Mouse (Mus musculus) urinary bladder, postnatal 4 days (tissue): ENCODE measurements at regions not wholly inside any gene's neighbourhood (a gene's known extent, or its start where the extent isn't known, plus 50 kb on each side); places are given as distances from the start of the nearest gene placed in this dataset.

Source experiments
- DNase-seq, 2 experiments: peaks; one replicate each; pipeline ENCODE4 v3.0.0; 2021 to 2022; ENCODE audit warnings: low spot score in 2 of 2

DNA sequence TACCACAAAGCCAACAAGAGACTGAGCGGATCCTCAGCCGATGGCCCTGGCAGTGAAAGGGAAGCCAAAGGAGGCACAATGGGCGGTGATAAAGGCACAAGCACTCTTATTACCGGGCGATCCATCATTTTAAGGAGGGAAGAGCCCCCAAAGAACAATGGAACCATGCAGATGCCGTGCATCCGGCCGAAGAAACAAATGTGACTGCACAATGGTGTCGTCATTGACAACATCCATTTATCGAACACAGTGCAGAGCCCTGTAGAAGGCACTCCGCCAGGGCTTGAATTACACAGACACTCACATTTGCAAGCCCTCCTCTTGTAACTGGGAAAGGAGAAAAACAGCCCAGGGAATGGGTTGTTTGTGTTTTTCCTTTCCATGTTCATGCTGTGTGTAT is 80.7 kb upstream of the Atp5g3 start:
- no peak for DNase-seq

DNA sequence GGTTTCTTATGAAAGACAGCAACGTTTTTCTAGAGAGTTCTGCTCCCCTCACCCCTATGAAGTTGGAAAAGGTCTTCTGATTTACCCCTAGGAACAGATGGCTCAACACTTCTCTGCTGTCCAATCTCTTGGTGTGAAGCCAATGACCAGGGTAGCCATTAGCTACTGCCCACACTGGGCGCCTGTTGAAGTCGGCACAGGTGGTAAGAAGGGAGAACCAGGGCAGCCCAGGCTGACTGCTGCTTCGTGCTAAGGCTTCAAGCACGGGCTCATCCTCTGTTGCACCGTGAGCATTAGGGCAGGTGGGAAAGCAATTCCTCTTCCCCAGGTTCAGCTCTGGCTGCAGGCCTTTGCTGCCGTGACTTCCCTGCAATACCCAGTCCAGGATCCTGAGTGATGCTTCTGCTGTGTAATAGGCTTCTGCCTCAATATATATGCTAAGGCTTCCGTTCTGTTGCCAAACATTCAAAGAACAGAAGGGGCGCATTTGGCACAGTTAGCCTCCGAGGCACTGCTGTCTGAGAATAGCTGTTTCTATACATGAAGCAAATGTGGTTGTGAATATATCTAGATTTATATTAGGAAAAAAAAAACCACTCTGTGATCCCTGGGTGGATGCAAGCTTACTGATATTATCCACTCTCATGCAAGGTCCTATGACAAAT is 76.4 kb upstream of the Atp5g3 start:
- no peak for DNase-seq

DNA sequence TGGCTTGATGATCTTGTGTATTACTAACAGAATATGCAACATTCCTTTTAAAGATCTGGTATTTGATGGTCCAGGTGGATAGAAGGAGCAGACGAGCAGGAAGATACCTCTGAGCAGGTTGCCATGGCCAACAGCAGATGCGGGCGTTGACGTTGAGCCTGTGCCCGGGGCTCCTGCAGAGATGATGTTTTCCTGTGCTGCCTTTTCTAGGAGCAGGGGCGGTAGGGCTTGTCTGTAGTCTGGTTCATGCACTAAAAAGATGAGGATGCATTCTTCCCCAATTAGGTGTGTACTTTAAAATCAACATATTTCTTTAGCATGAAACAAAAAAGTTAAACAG is 74.8 kb upstream of the Atp5g3 start:
- DNase-seq, result no peak

DNA sequence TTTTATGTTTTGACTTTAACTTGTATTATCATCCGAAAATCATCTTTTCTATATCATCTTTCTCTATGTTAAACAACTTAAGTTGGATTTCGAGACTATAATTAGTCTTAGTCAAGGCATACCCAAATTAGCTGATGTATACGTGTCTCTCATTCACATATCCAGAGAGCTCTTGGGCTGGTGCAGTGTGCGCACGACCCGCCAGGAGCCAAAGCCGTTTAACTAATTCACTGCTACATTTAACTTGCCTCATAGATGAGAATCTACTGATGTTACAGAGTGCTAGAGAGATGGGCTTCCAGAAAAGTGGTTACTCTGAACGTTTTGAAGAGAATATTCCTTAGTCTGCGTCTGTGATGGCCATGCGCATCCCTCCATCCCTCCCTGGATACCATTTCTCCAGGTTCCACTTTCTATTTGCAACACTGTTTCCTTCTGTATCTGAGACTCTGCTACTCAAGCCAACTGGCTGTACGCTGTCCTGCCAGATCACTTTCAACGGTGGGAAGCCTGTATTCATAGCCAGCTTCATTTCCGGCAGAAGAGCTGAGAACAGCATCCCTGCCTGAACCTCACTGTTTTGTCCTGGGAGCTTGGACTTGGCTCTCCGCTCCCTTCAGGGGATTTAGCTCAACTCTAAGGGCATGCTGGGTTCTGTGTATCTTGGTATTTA is 74.2 kb upstream of the Atp5g3 start:
- DNase-seq, result no peak

DNA sequence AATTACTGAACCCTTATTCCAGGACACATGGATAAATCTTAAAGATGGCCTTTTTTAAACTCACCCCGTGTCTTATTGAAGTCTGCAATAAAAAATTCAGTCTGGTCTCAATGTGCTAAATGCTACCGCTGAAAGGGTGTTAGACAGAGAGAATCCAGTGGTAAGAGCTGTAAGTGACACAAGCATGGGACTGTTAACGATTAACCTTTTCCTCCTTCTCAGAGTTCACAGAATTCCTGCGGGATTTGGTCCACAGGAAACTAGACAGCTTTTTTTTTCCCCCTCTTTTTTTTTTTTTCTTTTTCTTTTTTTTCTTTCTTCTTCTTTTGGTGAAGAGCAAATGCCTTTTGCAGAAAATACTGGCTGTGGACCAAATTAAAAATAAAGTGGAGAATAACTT is 72.0 kb upstream of the Atp5g3 start:
- DNase-seq, result no peak

DNA sequence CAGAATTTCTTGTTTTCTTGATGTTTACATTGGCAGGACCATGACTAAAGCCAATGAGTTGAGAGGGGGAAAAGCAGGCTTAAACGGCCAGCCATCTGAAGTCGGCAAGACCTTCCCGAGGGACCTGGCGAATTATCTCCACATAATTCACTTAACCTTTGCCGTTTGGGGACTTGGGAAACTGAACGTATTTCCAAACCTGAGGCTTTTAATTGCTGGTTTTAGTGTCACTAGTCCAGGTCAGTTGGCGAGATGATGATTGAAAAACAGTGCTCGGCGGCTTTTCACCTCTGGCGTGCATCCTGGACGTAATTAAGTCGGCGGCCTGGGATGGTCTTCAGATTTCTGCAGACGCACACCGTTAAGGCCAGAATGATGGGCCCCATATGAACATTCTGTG is 66.9 kb upstream of the Atp5g3 start:
- DNase-seq, result no peak

DNA sequence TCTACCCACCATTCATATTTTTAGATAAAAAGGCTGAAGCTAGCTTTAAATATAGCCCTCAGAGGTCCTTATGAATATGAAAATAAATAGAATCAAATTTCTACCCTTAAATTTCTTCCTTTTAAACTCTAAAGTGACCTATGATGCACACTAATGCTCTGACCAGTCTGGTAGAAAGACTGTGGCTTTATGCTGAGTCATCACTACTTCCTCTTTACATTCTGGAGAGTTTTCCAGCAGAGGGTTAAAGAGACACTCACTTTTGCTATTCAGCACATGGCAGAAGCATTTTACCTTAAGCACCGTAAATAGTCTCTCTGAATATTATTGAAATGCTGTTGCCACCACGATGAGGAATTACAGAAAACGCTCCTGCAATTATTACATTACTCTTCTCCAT is 62.6 kb upstream of the Atp5g3 start:
- DNase-seq, result no peak

DNA sequence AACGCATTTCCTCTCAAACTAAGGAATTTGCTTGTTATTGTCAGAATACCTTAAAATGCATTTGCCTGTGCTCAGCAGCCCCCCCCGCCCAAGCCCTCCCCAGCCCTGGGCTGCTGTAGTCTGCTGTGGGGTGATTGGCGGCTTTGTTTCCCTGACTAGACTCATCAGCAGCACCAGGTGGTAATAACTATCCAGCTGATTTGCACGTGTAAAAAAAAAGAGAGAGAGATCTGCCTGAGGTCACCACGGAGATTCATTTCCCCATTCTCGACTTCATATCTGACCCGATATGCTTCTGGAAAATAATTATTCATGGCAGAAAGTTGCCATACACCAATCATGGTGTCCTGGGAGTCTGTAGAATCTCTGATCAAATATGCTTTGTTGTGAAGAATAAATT is 56.5 kb upstream of the Atp5g3 start:
- no peak for DNase-seq

DNA sequence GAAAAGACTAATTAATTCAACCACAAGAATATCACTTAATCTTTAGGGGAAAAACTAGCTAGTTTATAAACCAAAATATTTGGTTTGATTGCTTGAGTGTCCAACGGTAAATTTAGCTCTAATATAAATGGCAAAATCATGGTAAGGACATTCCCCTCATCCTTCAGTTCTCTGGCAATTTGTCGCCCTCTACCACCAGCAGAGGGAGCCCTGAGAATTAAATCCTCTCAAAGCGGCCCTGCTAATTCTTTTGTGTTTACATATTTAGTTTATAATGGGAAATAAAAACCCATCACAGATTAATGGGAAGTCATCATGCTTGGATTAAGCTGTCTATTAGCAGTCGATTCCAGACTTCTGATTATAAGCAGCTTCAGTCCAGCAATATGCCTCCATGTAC is 54.5 kb upstream of the Atp5g3 start:
- DNase-seq, result no peak
